Mouse (Mus musculus) Patski (cell line): Measurements from ENCODE around the gene Cry2. TPM values are rescaled to one million over a fixed set of nuclear protein-coding genes. Genes with fewer than 3 reads are reported as not detected.
A peak's percentile ranks its signal among the peaks of the same experiment; 100 is the strongest.
"Not testable (repeated sequence)": the region's sequence is repeated elsewhere in the genome, so short reads cannot be mapped to it uniquely, and the experiment has no call there.

Experiments used
- ATAC-seq: fragments of 100-300 bp; one replicate; pipeline ENCODE4 v1.8.0; 2021
- CTCF ChIA-PET: fragments of 350-600 bp; sonication (Branson Sonifier 250); formaldehyde crosslinking; loops from one replicate; lab custom pipeline; 2022; ENCODE audit warnings: inconsistent platforms; lab: Charles Lee
- POLR2A ChIA-PET: fragments of 350-600 bp; sonication (Branson Sonifier 250); formaldehyde crosslinking; loops from one replicate; lab custom pipeline; 2022; ENCODE audit warnings: antibody characterized with exemption, inconsistent platforms; lab: Charles Lee
- DNase-seq: peaks from one replicate; pipeline ENCODE4 v3.0.0-alpha.2; 2011; ENCODE audit warnings: low read depth, low spot score
- H3K27me3 ChIP-seq: fragments of 371-371 bp; one replicate; pipeline ENCODE4 v1.5.1; 2021
- CTCF ChIP-seq: fragments of 100-300 bp; IDR thresholded peaks from one replicate; pipeline ENCODE4 v1.5.1; 2021
- in situ Hi-C: fragments of 300-500 bp; cut with MboI; formaldehyde crosslinking; loops from 3 replicates; pipeline ENCODE4 v1.11.1; 2018; ENCODE audit warnings: low pct_unique_long_range_greater_than_20kb, mixed read lengths
- polyA plus RNA-seq: library from polyadenylated mRNA; unstranded; gene quantifications from one replicate; pipeline ENCODE4 v1.2.3, GENCODE M21; 2021

The Cry2 gene
- 16.7 TPM for polyA plus RNA-seq

DNA sequence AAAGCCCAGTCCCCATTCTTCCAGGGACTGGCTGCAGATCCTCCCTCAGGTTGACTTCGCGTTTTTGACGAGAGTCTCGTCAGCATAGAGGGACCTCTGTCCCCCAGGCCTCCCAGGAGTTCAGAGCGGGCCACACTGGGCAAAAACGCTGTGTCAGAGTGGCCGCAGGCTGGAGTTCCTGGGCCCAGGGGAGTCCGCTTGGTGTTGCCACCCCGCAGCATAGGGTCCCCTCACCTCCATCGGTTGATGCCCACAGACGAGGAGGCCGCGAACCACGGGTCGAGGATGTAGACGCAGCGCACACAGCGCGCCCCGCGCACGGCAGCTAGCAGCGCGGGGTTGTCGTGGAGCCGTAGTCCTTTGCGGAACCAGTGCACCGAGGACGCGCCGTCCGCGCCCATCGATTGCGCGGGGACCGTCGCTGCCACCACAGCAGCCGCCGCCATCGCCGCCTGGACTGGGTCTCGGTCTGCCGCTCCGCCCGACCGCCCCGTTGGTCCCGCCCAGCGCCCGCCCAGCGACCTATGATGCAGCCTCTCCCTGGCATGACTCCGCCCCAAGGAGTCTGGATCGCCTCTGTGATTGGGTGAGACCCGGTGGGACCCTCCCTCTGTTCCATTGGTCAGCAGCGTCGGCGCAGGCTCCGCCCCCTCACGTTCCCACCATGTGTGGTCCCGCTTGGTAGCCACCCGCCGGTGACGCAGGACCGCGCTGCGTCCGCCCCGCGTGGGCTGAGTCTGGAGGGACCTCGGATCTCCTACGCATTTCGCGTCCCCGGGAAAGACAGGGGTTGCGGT lies at the start of gene Cry2:
Cry2 (minus strand) TSS at position 466 of the 797 bp plus-strand sequence.
- peak; percentile 83 for DNase-seq
- in situ Hi-C loops = loop anchor here (5.0 to 25.0 kb wide), 2 partner anchors 56 to 446 kb away; partner anchors contain the start of gene Dgkz
- CTCF ChIA-PET = interaction anchor here (1.3 to 1.9 kb wide), 3 partner anchors 12 to 59 kb away, joined by 3 to 4 read pairs (median 3); partner anchors contain the start of gene Large2
- ATAC-seq = peak; percentile 83
- H3K27me3 ChIP-seq = no peaks in the 10 kb centered on the region
- POLR2A ChIA-PET = interaction anchor here (0.8 to 3.1 kb wide), 3 partner anchors 45 to 60 kb away, joined by 5 to 18 read pairs (median 6); partner anchors contain the start of genes Large2 and Pex16
- TF ChIP-seq CTCF = no peak

DNA sequence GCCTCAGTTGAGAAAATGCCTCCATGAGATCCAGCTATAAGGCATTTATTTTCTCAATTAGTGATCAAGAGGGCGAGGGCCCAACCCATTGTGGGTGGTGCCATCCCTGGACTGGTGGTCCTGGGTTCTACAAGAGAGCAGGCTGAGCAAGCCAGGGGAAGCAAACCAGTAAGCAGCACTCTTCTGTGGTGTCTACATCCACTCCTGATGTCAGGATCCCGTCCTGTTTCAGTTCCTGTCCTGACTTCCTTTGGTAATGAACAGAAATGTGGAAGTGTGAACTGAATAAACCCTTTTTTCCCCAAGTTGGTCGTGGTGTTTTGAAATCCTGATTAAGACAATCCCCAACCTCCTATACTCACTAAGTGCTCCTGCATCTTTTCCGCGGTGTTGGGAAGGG lies 49.7 kb upstream of the Cry2 start:
- no peak for TF ChIP-seq CTCF
- in situ Hi-C loops = no loop called here
- ChIA-PET POLR2A (no interaction called here), CTCF (no interaction called here)
- no peak for DNase-seq
- peaks cover 9% of the 10 kb centered on the region for H3K27me3 ChIP-seq
- no peak for ATAC-seq

DNA sequence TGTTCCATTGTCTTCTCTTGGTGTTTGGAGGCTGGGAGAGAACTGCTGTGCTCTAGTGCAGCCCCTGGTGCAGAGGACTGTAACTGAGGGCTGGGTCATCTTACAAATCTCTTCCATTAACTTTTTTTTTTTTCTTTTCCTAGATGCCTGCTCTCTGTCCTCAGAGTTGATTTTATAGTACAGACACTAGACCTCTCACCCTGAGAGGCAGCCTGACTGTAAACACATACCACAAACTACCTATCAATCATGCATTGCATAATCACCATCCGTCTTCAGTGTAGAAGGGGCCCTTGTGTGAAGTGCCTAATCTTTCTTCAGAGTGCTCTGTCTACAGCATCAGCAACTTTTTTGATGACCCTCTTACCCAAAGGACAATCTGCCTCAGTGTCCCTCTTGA lies 48.7 kb upstream of the Cry2 start:
- ATAC-seq = no peak
- ChIA-PET CTCF (no interaction called here), POLR2A (no interaction called here)
- in situ Hi-C loops = no loop called here
- no peak for TF ChIP-seq CTCF
- peaks cover 9% of the 10 kb centered on the region for H3K27me3 ChIP-seq
- no peak for DNase-seq

DNA sequence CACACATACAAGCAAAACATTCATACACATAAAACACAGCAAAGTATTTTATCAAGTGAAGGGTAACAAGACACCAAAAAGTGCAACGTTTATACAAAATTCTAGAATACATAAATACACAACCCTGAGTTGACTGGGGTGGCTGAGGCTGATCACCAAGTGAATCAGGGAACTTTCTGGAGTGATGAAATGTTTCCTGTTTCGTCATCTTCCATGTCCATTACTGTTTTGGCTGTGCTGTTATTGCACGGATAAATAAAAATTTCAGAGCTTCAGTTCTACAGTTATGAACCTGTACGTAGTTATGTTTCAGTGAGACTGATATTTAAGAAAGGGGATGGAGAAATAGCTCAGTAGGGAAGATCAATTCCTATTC lies 44.5 kb upstream of the Cry2 start:
- ATAC-seq (no peak), DNase-seq (no peak)
- in situ Hi-C loops = no loop called here
- CTCF ChIA-PET = interaction anchor here (1.4 kb wide), 1 partner anchor 9 kb away, joined by 3 read pairs; no protein-coding TSS in a partner anchor
- H3K27me3 ChIP-seq = peaks cover 9% of the 10 kb centered on the region
- TF ChIP-seq CTCF = no peak
- POLR2A ChIA-PET = interaction anchor here (1.0 kb wide), 1 partner anchor 12 kb away, joined by 6 read pairs; no protein-coding TSS in a partner anchor

DNA sequence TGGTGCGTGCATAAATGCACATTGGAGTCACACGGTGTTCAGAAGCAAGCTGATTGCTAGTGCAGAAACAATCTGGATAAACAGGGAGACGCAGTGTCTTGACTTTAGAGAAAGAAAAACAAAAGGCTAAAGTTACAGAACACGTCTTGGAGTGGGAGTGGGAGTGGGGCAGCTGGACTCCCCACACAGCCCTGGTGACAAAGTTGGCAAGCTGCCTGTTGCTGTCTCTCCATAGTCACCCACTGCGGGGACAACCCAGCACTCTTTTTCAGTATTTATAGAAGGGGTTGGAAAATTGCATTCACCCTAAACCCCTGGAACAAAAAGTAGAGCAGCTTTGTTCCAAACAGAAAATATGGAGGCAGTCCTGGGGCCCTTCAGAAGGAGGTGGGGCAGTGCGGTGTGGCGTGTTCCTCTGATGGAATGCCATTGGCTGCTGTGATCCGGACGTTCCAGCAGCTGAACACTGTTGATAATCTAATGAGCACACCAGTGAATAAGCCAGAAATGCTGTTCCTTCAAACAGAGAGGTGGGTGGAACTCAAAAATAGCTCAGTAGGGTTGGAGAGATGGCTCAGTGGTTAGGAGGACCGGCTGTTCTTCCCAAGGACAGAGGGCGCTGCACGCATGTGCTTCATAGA lies 43.9 kb upstream of the Cry2 start:
- DNase-seq (no peak), ATAC-seq (no peak)
- CTCF ChIA-PET = interaction anchor here (1.4 kb wide), 1 partner anchor 9 kb away, joined by 3 read pairs; no protein-coding TSS in a partner anchor
- POLR2A ChIA-PET = interaction anchor here (1.0 kb wide), 1 partner anchor 11 kb away, joined by 6 read pairs; no protein-coding TSS in a partner anchor
- peaks cover 9% of the 10 kb centered on the region for H3K27me3 ChIP-seq
- no peak for TF ChIP-seq CTCF
- in situ Hi-C loops = no loop called here

DNA sequence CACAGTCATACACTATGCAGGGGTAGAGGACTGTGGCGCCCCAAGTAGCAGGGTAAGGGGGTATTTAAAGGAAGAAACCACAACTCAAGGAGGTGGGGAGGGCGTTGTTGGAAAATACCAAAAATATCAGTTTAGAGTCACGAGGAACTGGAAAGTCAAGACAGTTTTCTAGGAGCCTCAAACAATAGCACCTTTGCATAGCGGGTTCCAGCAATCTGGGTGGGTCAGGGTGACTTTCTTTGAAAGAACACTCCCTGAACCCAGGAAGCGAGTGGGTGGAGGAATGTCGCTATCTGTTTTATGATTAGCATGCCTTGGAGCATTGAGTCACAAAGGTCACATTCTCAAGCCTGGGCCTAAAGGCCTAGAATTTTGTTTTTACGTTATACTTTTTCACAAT lies 42.7 kb upstream of the Cry2 start:
- peaks cover 11% of the 10 kb centered on the region for H3K27me3 ChIP-seq
- POLR2A ChIA-PET, DNase-seq, CTCF ChIA-PET, in situ Hi-C loops, ATAC-seq: not testable (repeated sequence)

DNA sequence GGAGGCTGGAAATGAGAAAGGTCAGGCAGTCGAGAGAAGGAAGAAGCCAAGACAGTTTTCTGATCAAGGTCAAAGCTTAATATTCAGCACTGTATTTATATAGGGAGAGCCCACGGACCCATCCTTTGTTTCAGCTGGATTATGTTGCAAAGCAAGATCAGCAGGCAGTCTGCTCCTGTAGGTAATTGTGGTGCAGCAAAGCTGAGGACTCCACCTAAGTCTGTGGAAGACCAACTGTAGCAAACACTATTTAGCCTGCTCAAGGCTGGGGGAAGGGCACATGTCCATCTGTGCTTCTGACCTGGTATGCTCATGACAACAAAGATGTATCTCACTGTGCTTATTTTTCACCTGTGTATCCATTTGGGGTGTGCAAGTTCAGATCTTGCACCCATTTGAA lies 41.9 kb upstream of the Cry2 start:
- ChIA-PET POLR2A (no interaction called here), CTCF (interaction anchor here (3.3 kb wide), 1 partner anchor 10 kb away, joined by 16 read pairs; no protein-coding TSS in a partner anchor)
- DNase-seq = no peak
- no peak for TF ChIP-seq CTCF
- ATAC-seq = no peak
- in situ Hi-C loops = no loop called here
- peaks cover 8% of the 10 kb centered on the region for H3K27me3 ChIP-seq

DNA sequence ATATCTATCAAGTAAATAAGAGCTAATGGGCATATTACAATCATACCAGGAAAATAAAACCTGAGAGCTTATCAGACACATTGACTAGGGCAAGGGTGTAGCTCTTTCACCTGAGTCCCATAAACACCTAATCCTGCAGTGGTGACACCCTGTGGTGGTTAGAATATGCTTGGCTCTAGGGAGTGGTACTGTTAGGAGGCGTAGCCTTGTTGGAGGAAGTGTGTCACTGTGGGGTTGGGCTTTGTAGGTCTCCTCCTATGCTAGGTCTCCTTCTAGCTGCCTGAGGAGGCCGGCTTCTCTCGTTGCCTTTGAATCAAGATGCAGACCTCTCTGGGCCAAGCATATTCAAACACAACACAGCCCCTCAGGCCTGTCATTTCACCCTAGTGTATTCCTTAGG lies 41.1 kb upstream of the Cry2 start:
- DNase-seq (no peak), ATAC-seq (no peak)
- H3K27me3 ChIP-seq = peaks cover 14% of the 10 kb centered on the region
- in situ Hi-C loops = no loop called here
- ChIA-PET CTCF (interaction anchor here (3.3 kb wide), 1 partner anchor 11 kb away, joined by 16 read pairs; no protein-coding TSS in a partner anchor), POLR2A (interaction anchor here (0.6 kb wide), 1 partner anchor 332 kb away, joined by 3 read pairs; no protein-coding TSS in a partner anchor)
- TF ChIP-seq CTCF = no peak

DNA sequence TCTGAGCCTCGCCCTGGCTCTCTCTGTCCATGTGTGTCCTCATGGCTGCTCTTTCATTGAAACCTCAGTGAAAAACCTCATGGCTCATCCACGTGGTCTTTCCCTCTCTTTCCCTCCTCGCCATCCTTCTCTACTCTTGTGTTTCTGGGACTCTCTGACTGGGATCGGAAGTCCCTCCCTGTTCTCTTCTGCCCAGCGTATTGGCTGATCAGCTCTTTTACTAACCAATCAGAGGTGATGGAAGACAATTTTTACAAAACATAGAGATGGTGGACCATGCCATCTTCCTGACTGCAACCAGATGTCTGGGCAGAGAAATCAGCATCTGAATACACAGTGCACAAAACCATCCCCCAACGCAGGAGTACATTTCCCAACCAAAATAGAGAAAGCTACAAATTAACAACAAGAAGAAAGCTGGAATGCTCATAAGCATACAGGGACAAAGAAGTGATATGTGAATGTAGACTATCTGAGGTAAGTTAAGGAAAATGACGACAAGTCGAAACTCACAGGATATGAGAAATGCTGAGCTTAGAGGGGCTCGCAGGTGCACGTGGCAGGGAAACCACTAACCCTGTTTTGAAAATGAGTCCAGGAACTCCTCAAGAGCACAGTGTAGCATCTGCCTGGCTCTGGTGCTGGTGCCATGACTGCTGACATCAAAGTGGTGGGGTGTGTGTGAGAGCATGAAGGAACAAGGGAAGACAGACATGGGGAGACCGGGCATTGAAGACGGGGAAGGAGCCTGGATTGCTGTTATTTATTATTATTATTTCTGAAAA lies 38.2 kb upstream of the Cry2 start:
- in situ Hi-C loops = no loop called here
- ChIA-PET CTCF (no interaction called here), POLR2A (interaction anchor here (0.7 kb wide), 1 partner anchor 16 kb away, joined by 3 read pairs; no protein-coding TSS in a partner anchor)
- no peak for DNase-seq
- H3K27me3 ChIP-seq = peaks cover 16% of the 10 kb centered on the region
- TF ChIP-seq CTCF = no peak
- no peak for ATAC-seq

DNA sequence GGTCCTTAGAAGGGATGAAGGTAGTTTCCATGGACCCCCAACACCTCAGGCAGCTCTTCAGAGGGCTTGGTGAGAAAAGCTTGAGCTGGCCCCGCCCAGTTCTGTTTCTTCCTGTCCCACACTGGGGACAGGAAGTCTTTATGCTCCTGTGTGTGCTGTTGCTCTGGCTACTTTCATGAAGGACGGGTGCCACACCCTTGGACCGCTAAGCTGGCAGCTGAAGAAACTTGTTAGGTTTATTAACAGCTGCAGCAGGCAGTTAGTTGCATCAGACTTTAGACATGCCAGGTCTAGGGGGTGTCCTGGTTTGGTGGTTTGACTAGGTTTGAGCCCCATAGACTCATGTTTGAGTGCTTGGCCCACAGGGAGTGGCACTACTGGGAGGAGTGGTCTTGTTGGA lies 30.8 kb upstream of the Cry2 start:
- in situ Hi-C loops = no loop called here
- POLR2A ChIA-PET = no interaction called here
- H3K27me3 ChIP-seq = peaks cover under 1% of the 10 kb centered on the region
- CTCF ChIA-PET = interaction anchor here (1.3 to 1.4 kb wide), 2 partner anchors 9 to 20 kb away, joined by 3 to 4 read pairs; no protein-coding TSS in a partner anchor
- DNase-seq (no peak), ATAC-seq (no peak)
- no peak for TF ChIP-seq CTCF
